Comparison of ENCODE assay signal across 8 mouse cellular contexts in the genomic region with DNA sequence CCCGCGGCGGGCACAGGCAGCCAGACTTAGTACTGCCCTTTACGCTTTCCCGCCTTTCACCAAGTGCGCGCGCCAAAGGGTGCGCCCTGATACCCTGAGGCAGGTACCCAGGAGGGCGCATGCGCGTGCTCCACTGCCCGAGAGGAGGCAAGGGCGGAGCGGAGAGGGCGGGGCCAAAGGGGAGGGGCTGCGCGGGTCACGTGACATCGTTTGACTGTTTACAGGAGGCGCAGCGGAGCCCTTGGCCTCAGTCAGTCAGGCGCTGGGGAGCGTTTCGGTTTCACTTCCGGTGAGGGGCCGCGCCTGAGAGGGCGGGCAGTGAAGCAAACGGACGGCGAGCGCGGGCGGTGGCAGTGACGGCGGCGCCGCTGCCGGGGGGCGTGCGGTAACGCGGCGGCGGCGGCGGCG. TPM values are rescaled to one million over a fixed set of nuclear protein-coding genes. Genes with fewer than 3 reads are reported as not detected.
DNase-seq lines count a peak whose midpoint lies in the region; ATAC-seq and TF ChIP-seq lines count a peak whose summit lies in the region.

A gene (plus strand): TSS at position 209 of the 408 bp plus-strand sequence.

- TF ChIP-seq CTCF in bone marrow, adult 2 months (IDR thresholded peaks at IDR 0.05; ENCODE audit: control insufficient read depth, insufficient read depth, low read length) = peak; percentile 8; the same call in 1 of the 2 replicates
- TF ChIP-seq CTCF in midbrain, postnatal 0 days (IDR thresholded peaks at IDR 0.05) = peak; percentile 37

- no peaks in the 10 kb centered on the region; the same call in 1 of the 2 replicates for H3K4me1 ChIP-seq in bone marrow, adult 2 months (ENCODE audit: control insufficient read depth, insufficient read depth, low read length)
- no peaks in the 10 kb centered on the region for H3K4me1 ChIP-seq in embryonic facial prominence, embryonic 15.5 days
- H3K4me1 ChIP-seq in limb, embryonic 14.5 days (ENCODE audit: control insufficient read depth, insufficient read depth, low read length) = no peaks in the 10 kb centered on the region
- no peaks in the 10 kb centered on the region for H3K4me1 ChIP-seq in midbrain, postnatal 0 days (ENCODE audit: insufficient read depth, low read length)

- peak; percentile 93 for TF ChIP-seq POLR2A in bone marrow, adult 2 months (IDR thresholded peaks at IDR 0.05; ENCODE audit: borderline replicate concordance, control insufficient read depth, low read depth, low read length)
- peak; percentile 89; the same call in 1 of the 2 replicates for TF ChIP-seq POLR2A in limb, embryonic 14.5 days (IDR thresholded peaks at IDR 0.05; ENCODE audit: borderline replicate concordance, extremely low read depth, insufficient read depth, insufficient read length)

- H3K36me3 ChIP-seq in embryonic facial prominence, embryonic 15.5 days = no peaks in the 10 kb centered on the region
- H3K36me3 ChIP-seq in limb, embryonic 14.5 days (ENCODE audit: control insufficient read depth, insufficient read depth, low read length) = no peaks in the 10 kb centered on the region
- H3K36me3 ChIP-seq in midbrain, postnatal 0 days (ENCODE audit: insufficient read depth, low read length) = no peaks in the 10 kb centered on the region

- H3K27ac ChIP-seq in bone marrow, adult 2 months (ENCODE audit: control insufficient read depth, insufficient read depth, low read depth, low read length, poor library complexity) = peak within 1 kb of the TSS; percentile 96
- peak within 1 kb of the TSS; percentile 92 for H3K27ac ChIP-seq in embryonic facial prominence, embryonic 15.5 days (replicated peaks)
- peak within 1 kb of the TSS; percentile 94 for H3K27ac ChIP-seq in limb, embryonic 14.5 days (replicated peaks; ENCODE audit: low read depth, low read length)
- H3K27ac ChIP-seq in midbrain, postnatal 0 days (ENCODE audit: low read depth, low read length) = peak within 1 kb of the TSS; percentile 74

- peak within 1 kb of the TSS; percentile 73 for H3K4me3 ChIP-seq in bone marrow, adult 2 months (replicated peaks; ENCODE audit: control insufficient read depth, low read depth, low read length)
- peak within 1 kb of the TSS; percentile 64 for H3K4me3 ChIP-seq in embryonic facial prominence, embryonic 15.5 days (replicated peaks)
- H3K4me3 ChIP-seq in limb, embryonic 14.5 days (replicated peaks; ENCODE audit: low read length) = peak within 1 kb of the TSS; percentile 62
- H3K4me3 ChIP-seq in midbrain, postnatal 0 days (ENCODE audit: low read depth, low read length) = peak within 1 kb of the TSS; percentile 64

- DNase-seq in 416B (ENCODE audit: low read depth) = peak; percentile 92
- DNase-seq in heart, adult 8-10 months (ENCODE audit: low spot score) = peak; percentile 96
- peak; percentile 98 for DNase-seq in kidney, adult 9 months
- DNase-seq in limb, embryonic 14.5 days (ENCODE audit: low spot score) = peak; percentile 94
- peak; percentile 95 for DNase-seq in midbrain, postnatal 0 days (ENCODE audit: low spot score)
- DNase-seq in spleen, postnatal 14 days (ENCODE audit: low spot score in 2 of 2) = peak; percentile 96

- H3K9ac ChIP-seq in embryonic facial prominence, embryonic 15.5 days = peak within 1 kb of the TSS; percentile 71
- peak within 1 kb of the TSS; percentile 81 for H3K9ac ChIP-seq in limb, embryonic 14.5 days (ENCODE audit: low read depth, low read length, severe bottlenecking)
- H3K9ac ChIP-seq in midbrain, postnatal 0 days (replicated peaks; ENCODE audit: low read length, poor library complexity, severe bottlenecking) = peak within 1 kb of the TSS; percentile 62

- peak; percentile 96 for ATAC-seq in embryonic facial prominence, embryonic 15.5 days (ENCODE audit: insufficient number of reproducible peaks, low FRiP score, low TSS enrichment, low read depth)
- ATAC-seq in limb, embryonic 14.5 days (ENCODE audit: low FRiP score, low read depth) = peak; percentile 96
- peak; percentile 97 for ATAC-seq in midbrain, postnatal 0 days (ENCODE audit: low FRiP score)

- H3K4me2 ChIP-seq in embryonic facial prominence, embryonic 15.5 days (replicated peaks) = peak within 1 kb of the TSS; percentile 51
- H3K4me2 ChIP-seq in limb, embryonic 14.5 days (replicated peaks; ENCODE audit: low read depth, low read length, severe bottlenecking) = peak within 1 kb of the TSS; percentile 38
- peak within 1 kb of the TSS; percentile 49 for H3K4me2 ChIP-seq in midbrain, postnatal 0 days (ENCODE audit: low read depth, low read length, poor library complexity, severe bottlenecking)

- H3K27me3 ChIP-seq in embryonic facial prominence, embryonic 15.5 days = no peaks in the 10 kb centered on the region
- H3K27me3 ChIP-seq in limb, embryonic 14.5 days (ENCODE audit: control insufficient read depth, insufficient read depth, low read length) = no peaks in the 10 kb centered on the region
- H3K27me3 ChIP-seq in midbrain, postnatal 0 days (ENCODE audit: insufficient read depth, low read length) = no peaks in the 10 kb centered on the region

- H3K9me3 ChIP-seq in embryonic facial prominence, embryonic 15.5 days (replicated peaks) = no peaks in the 10 kb centered on the region
- no peaks in the 10 kb centered on the region for H3K9me3 ChIP-seq in limb, embryonic 14.5 days (ENCODE audit: control insufficient read depth, low read length)
- no peaks in the 10 kb centered on the region for H3K9me3 ChIP-seq in midbrain, postnatal 0 days (ENCODE audit: low read length)

- WGBS in bone marrow, adult 2 months = 12% methylated on average over 31 of the region's 49 CpGs
- 23% methylated on average over 38 of the region's 49 CpGs for WGBS in embryonic facial prominence, embryonic 15.5 days
- WGBS in limb, embryonic 14.5 days = 16% methylated on average over 27 of the region's 49 CpGs
- 23% methylated on average over 42 of the region's 49 CpGs for WGBS in midbrain, postnatal 0 days

RNA-seq across cellular contexts. Expression of the gene that starts here (rescaled TPM):
- 21.9 and 27.0 TPM in 2 replicates for polyA plus RNA-seq in bone marrow, adult 2 months (2011; ENCODE audit: insufficient read depth, insufficient read length, low replicate concordance, missing spikeins)
- polyA plus RNA-seq in embryonic facial prominence, embryonic 15.5 days (2015; fragmentation: Nextera tagmentation; extraction: Ambion mirVana) = 51.2 and 55.7 TPM in 2 replicates
- total RNA-seq in heart, adult 8-10 months (2022) = 1 to 10 TPM; 6.8 to 9.0 (median 7.9) TPM
- polyA plus RNA-seq in limb, embryonic 14.5 days (2012; rRNA removed) = 51.8 and 65.8 TPM in 2 replicates
- polyA plus RNA-seq in limb, embryonic 14.5 days (2014; fragmentation: Nextera tagmentation; extraction: Ambion mirVana) = 57.7 and 68.4 TPM in 2 replicates
- total RNA-seq in midbrain, postnatal 0 days (2014; rRNA removed) = 28.0 and 55.8 TPM in 2 replicates
- 33.4 and 39.4 TPM in 2 replicates for polyA plus RNA-seq in midbrain, postnatal 0 days (2015; fragmentation: Nextera tagmentation; extraction: Ambion mirVana)

Comparison
In these comparisons a context has a peak if more than half of its experiments do, and no peak if none do; other contexts are left out.
1. Peak in every context shown above with its lines: DNase-seq, ATAC-seq, H3K4me3 ChIP-seq and H3K27ac ChIP-seq.